Mouse (Mus musculus): ENCODE results near the gene Erich2.

DNA sequence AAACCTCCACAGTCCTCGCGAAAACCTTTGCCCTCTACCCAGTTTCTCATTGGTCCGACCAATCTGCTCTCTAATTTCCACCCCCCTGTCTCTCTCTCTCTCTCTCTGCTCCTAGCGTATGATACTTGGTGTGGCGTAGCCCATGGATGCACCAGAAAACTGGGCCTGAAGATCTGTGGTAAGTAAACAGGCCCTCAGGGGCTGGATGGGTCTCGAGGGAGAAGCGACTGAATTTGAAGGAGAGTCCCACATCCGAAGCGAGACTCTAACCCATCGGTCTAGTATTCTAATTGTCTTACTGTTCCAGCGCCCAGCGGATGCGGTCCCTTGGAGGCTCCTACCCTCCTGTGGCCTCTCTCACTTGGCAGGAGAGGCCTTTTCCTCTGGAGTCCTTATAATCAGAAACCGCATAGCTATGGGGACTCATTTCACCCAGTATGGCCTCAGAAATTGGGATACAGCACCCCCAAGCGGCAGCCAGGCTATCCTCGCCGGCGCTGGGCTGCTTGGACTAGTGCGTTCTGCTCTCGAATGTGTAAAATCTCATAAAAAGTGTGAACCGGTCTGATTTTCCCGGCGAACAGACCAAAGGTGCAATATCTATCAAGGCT lies 58.6 kb downstream of the Erich2 start:
- TF ChIP-seq POLR2A (IDR thresholded peaks at IDR 0.05; ENCODE audit: low read depth, low read length) (no peak), CTCF (conservative IDR thresholded peaks at IDR 0.05; ENCODE audit: insufficient read depth, insufficient read length, low read depth, low read length) (0 out of 2 replicates have a peak, but pooled peaks have one; percentile 26)

Data from kidney, adult 2 months (tissue).